In the genomic region with DNA sequence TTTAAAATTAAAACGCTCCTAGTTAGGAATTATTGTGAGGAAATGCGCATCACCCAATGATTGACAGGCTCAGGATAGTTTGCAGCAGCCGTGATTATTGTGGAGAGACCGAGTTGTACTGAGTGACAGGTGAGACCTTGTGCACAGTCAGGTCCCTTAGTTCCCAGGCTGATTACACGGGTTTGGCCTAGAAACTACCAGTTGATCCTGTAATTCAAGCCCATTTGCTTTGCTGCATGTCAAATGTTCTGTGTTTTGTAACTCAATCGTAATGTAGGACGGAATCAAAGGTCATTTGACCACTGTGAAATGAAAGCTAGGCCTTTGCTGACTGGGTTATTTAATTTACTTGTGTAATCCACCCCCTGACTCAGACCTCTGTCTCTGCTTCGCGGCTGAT, we compare ENCODE assay signal across 8 mouse cellular contexts. TPM values are rescaled to one million over a fixed set of nuclear protein-coding genes. Genes with fewer than 3 reads are reported as not detected.
A peak's percentile ranks its signal among the peaks of the same experiment; 100 is the strongest.
DNase-seq lines count a peak whose midpoint lies in the region; ATAC-seq and TF ChIP-seq lines count a peak whose summit lies in the region.

No protein-coding gene starts in this region.

- WGBS in spleen, adult 2 months: 20% methylated on average over 9 of the region's 9 CpGs
- 17% methylated on average over 9 of the region's 9 CpGs for WGBS in bone marrow, adult 2 months
- 25% methylated on average over 9 of the region's 9 CpGs for WGBS in forebrain, embryonic 16.5 days
- WGBS in large intestine, adult 2 months: 4% methylated on average over 9 of the region's 9 CpGs
- 22% methylated on average over 9 of the region's 9 CpGs for WGBS in midbrain, embryonic 16.5 days

- no peak for DNase-seq in spleen, adult 2 months (ENCODE audit: low read depth in 1 of 2, low spot score in 2 of 2)
- DNase-seq in spleen, postnatal 4 days (ENCODE audit: low spot score in 2 of 2): no peak
- peak; percentile 19 for DNase-seq in large intestine, adult 2 months (ENCODE audit: low read depth, low spot score)
- DNase-seq in layer of hippocampus, adult 9-11 months: no peak
- DNase-seq in ovary, postnatal 36 days (ENCODE audit: low spot score): no peak

- TF ChIP-seq POLR2A in spleen, adult 2 months (IDR thresholded peaks at IDR 0.05; ENCODE audit: low read depth, low read length): no peak
- TF ChIP-seq POLR2A in bone marrow, adult 2 months (IDR thresholded peaks at IDR 0.05; ENCODE audit: borderline replicate concordance, control insufficient read depth, low read depth, low read length): no peak

- H3K4me2 ChIP-seq in forebrain, embryonic 16.5 days (ENCODE audit: low read length): peak overlapping the region; percentile 86
- H3K4me2 ChIP-seq in midbrain, embryonic 16.5 days (ENCODE audit: low read length): peak overlapping the region; percentile 98

- peak overlapping the region; percentile 66 for H3K9ac ChIP-seq in forebrain, embryonic 16.5 days (replicated peaks; ENCODE audit: low read depth, low read length)
- H3K9ac ChIP-seq in midbrain, embryonic 16.5 days (ENCODE audit: low read depth, low read length): peak overlapping the region; percentile 69

- TF ChIP-seq CTCF in spleen, adult 2 months (IDR thresholded peaks at IDR 0.05; ENCODE audit: extremely low read depth, insufficient read depth, insufficient read length, insufficient replicate concordance): no peak
- TF ChIP-seq CTCF in bone marrow, adult 2 months (IDR thresholded peaks at IDR 0.05; ENCODE audit: control insufficient read depth, insufficient read depth, low read length): no peak

- H3K4me1 ChIP-seq in spleen, adult 2 months (ENCODE audit: control insufficient read depth, insufficient read depth, insufficient read length): no peaks in the 10 kb centered on the region; the same call in 1 of the 2 replicates
- no peaks in the 10 kb centered on the region; the same call in 1 of the 2 replicates for H3K4me1 ChIP-seq in bone marrow, adult 2 months (ENCODE audit: control insufficient read depth, insufficient read depth, low read length)
- H3K4me1 ChIP-seq in forebrain, embryonic 16.5 days (replicated peaks; ENCODE audit: control insufficient read depth, insufficient read depth, low read length): peaks cover 8% of the 10 kb centered on the region
- peaks cover 11% of the 10 kb centered on the region for H3K4me1 ChIP-seq in midbrain, embryonic 16.5 days (ENCODE audit: control insufficient read depth, insufficient read depth, low read length)

- H3K36me3 ChIP-seq in spleen, adult 2 months (ENCODE audit: control insufficient read depth, insufficient read depth, low read length): peaks cover 8% of the 10 kb centered on the region; the same call in 1 of the 2 replicates
- H3K36me3 ChIP-seq in forebrain, embryonic 16.5 days (ENCODE audit: control insufficient read depth, insufficient read depth): no peaks in the 10 kb centered on the region; the same call in 1 of the 2 replicates
- H3K36me3 ChIP-seq in midbrain, embryonic 16.5 days (ENCODE audit: control insufficient read depth, insufficient read depth, low read length): no peaks in the 10 kb centered on the region; the same call in 1 of the 2 replicates

- no peaks in the 10 kb centered on the region for H3K27me3 ChIP-seq in spleen, adult 2 months (ENCODE audit: control insufficient read depth, insufficient read depth, low read length)
- H3K27me3 ChIP-seq in forebrain, embryonic 16.5 days (replicated peaks; ENCODE audit: control insufficient read depth, insufficient read depth, low read length): no peaks in the 10 kb centered on the region
- H3K27me3 ChIP-seq in midbrain, embryonic 16.5 days (ENCODE audit: control insufficient read depth, insufficient read depth, low read depth, low read length): no peaks in the 10 kb centered on the region

- H3K9me3 ChIP-seq in forebrain, embryonic 16.5 days (ENCODE audit: control insufficient read depth, low read length): no peaks in the 10 kb centered on the region
- H3K9me3 ChIP-seq in midbrain, embryonic 16.5 days (replicated peaks; ENCODE audit: control insufficient read depth, low read length, poor library complexity, severe bottlenecking): no peaks in the 10 kb centered on the region

- H3K27ac ChIP-seq in spleen, adult 2 months (ENCODE audit: insufficient read depth, low read length): no peak overlapping the region
- H3K27ac ChIP-seq in bone marrow, adult 2 months (ENCODE audit: control insufficient read depth, insufficient read depth, low read depth, low read length, poor library complexity): no peak overlapping the region
- no peak overlapping the region for H3K27ac ChIP-seq in forebrain, embryonic 16.5 days (ENCODE audit: low read length)
- H3K27ac ChIP-seq in midbrain, embryonic 16.5 days (ENCODE audit: low read length): no peak overlapping the region

- peak; percentile 60 for ATAC-seq in forebrain, embryonic 16.5 days
- ATAC-seq in midbrain, embryonic 16.5 days: peak; percentile 83

- peak overlapping the region; percentile 91 for H3K4me3 ChIP-seq in spleen, adult 2 months (ENCODE audit: extremely low read depth, insufficient read depth, insufficient read length)
- H3K4me3 ChIP-seq in bone marrow, adult 2 months (replicated peaks; ENCODE audit: control insufficient read depth, low read depth, low read length): peak overlapping the region; percentile 92
- peak overlapping the region; percentile 67 for H3K4me3 ChIP-seq in forebrain, embryonic 16.5 days (replicated peaks; ENCODE audit: low read length)
- peak overlapping the region; percentile 80 for H3K4me3 ChIP-seq in midbrain, embryonic 16.5 days (ENCODE audit: low read depth, low read length)

RNA-seq across cellular contexts. Expression of gene Mocs2, which starts 0.5 kb away (rescaled TPM):
- 3.1 and 6.2 TPM in 2 replicates for polyA plus RNA-seq in spleen, adult 2 months (2012; rRNA removed)
- polyA plus RNA-seq in bone marrow, adult 2 months (2011; ENCODE audit: insufficient read depth, insufficient read length, low replicate concordance, missing spikeins): 17.3 and 29.3 TPM in 2 replicates
- polyA plus RNA-seq in forebrain, embryonic 16.5 days (2015; fragmentation: Nextera tagmentation; extraction: Ambion mirVana): 112 TPM in 2 replicates
- polyA plus RNA-seq in large intestine, adult 2 months (2012; rRNA removed): 34.6 and 57.4 TPM in 2 replicates
- 120 and 127 TPM in 2 replicates for polyA plus RNA-seq in midbrain, embryonic 16.5 days (2015; fragmentation: Nextera tagmentation; extraction: Ambion mirVana)
